Mouse (Mus musculus) lung, postnatal 10 days (tissue): ENCODE measurements around the gene Itpka.
"Not testable (repeated sequence)": the region's sequence is repeated elsewhere in the genome, so short reads cannot be mapped to it uniquely, and the experiment has no call there.

Experiments used
- DNase-seq: peaks from one replicate; pipeline ENCODE4 v3.0.0; 2021

Itpka gene

GRCm38 (mm10) chr2:119741581-119742411 is at the start of gene Itpka:
Gene Itpka, plus strand, starts transcription at chr2:119742337.
- peak; percentile 53 for DNase-seq

GRCm38 (mm10) chr2:119694826-119695225 is 47.3 kb upstream of the Itpka start:
- DNase-seq, result no peak

GRCm38 (mm10) chr2:119696111-119696510 is 46.0 kb upstream of the Itpka start:
- no peak for DNase-seq

GRCm38 (mm10) chr2:119698472-119698871 is 43.7 kb upstream of the Itpka start:
- DNase-seq, result no peak

- DNase-seq, result no peak
Measured at GRCm38 (mm10) chr2:119699962-119700361, 42.2 kb upstream of the Itpka start.

GRCm38 (mm10) chr2:119703171-119703570 is 39.0 kb upstream of the Itpka start:
- DNase-seq, result no peak

- no peak for DNase-seq
Measured at GRCm38 (mm10) chr2:119707676-119708075, 34.5 kb upstream of the Itpka start.

- DNase-seq, result no peak
Measured at GRCm38 (mm10) chr2:119710011-119710410, 32.1 kb upstream of the Itpka start.

GRCm38 (mm10) chr2:119715868-119716267 is 26.3 kb upstream of the Itpka start:
- DNase-seq, result not testable (repeated sequence)

GRCm38 (mm10) chr2:119721070-119721469 is 21.1 kb upstream of the Itpka start:
- no peak for DNase-seq

- no peak for DNase-seq
Measured at GRCm38 (mm10) chr2:119727762-119728416, 14.2 kb upstream of the Itpka start.

GRCm38 (mm10) chr2:119730735-119731134 is 11.4 kb upstream of the Itpka start:
- DNase-seq, result no peak

GRCm38 (mm10) chr2:119737124-119737523 is 5.0 kb upstream of the Itpka start:
- DNase-seq, result no peak

- DNase-seq, result no peak
Measured at GRCm38 (mm10) chr2:119740567-119740966, 1.6 kb upstream of the Itpka start.

GRCm38 (mm10) chr2:119742461-119743175 is 481 bp downstream of the Itpka start:
- peak; percentile 38 for DNase-seq

GRCm38 (mm10) chr2:119743176-119743807 is 1.2 kb downstream of the Itpka start:
- DNase-seq, result peak; percentile 30

- DNase-seq, result peak; percentile 40
Measured at GRCm38 (mm10) chr2:119743808-119744162, 1.6 kb downstream of the Itpka start.

GRCm38 (mm10) chr2:119744163-119745111 is 2.3 kb downstream of the Itpka start:
- peak; percentile 58 for DNase-seq

GRCm38 (mm10) chr2:119745281-119745680 is 3.1 kb downstream of the Itpka start:
- peak; percentile 55 for DNase-seq

- DNase-seq, result no peak
Measured at GRCm38 (mm10) chr2:119747554-119747953, 5.4 kb downstream of the Itpka start.

GRCm38 (mm10) chr2:119749260-119749659 is 7.1 kb downstream of the Itpka start:
- DNase-seq, result no peak

- no peak for DNase-seq
Measured at GRCm38 (mm10) chr2:119757601-119758100, 15.5 kb downstream of the Itpka start.
